Mouse (Mus musculus) neutrophil, adult 5-6 weeks (primary cell): Measurements from ENCODE around the gene Tnf. TPM values are rescaled to one million over a fixed set of nuclear protein-coding genes. Genes with fewer than 3 reads are reported as not detected.
"Not testable (repeated sequence)": the region's sequence is repeated elsewhere in the genome, so short reads cannot be mapped to it uniquely, and the experiment has no call there.

Experiments used
- ATAC-seq: fragments of 151-379, 151-347 bp; 2 replicates; pipeline ENCODE4 v1.8.0; 2017; ENCODE audit warnings: mild to moderate bottlenecking, moderate TSS enrichment; ENCODE audit not compliant: insufficient number of reproducible peaks, poor library complexity, low FRiP score, severe bottlenecking; ENCODE audit errors: extremely low read depth
- total RNA-seq: library from RNA; stranded (forward); fragments of 200-1000 nt; gene quantifications from 2 replicates; pipeline ENCODE4 v1.2.3, GENCODE M21; 2017

The Tnf gene
- total RNA-seq, 1 experiment from 2014 or later, result 16.4 TPM

- peak; percentile 53 for ATAC-seq
Measured at GRCm38 (mm10) chr17:35235614-35236389, 34.0 kb upstream of the Tnf start, which contains the start of gene Nfkbil1. Gene Nfkbil1 (minus strand): TSS chr17:35235792.

- ATAC-seq, result no peak
Measured at GRCm38 (mm10) chr17:35234903-35235302, 33.1 kb upstream of the Tnf start.

GRCm38 (mm10) chr17:35234090-35234489 lies 32.3 kb upstream of the Tnf start:
- ATAC-seq, result not testable (repeated sequence)

- no peak for ATAC-seq
Measured at GRCm38 (mm10) chr17:35233114-35233980, 31.5 kb upstream of the Tnf start, which contains the start of gene Atp6v1g2. Gene Atp6v1g2 (plus strand): TSS chr17:35233660.

GRCm38 (mm10) chr17:35232659-35233058 lies 30.9 kb upstream of the Tnf start:
- ATAC-seq, result no peak

GRCm38 (mm10) chr17:35232043-35232442 lies 30.2 kb upstream of the Tnf start:
- ATAC-seq, result peak; percentile 35; the same call in 1 of the 2 replicates

GRCm38 (mm10) chr17:35231022-35231421 lies 29.2 kb upstream of the Tnf start:
- ATAC-seq, result peak; percentile 47

- no peak for ATAC-seq
Measured at GRCm38 (mm10) chr17:35226561-35227046, 24.8 kb upstream of the Tnf start.

- no peak for ATAC-seq
Measured at GRCm38 (mm10) chr17:35225456-35225855, 23.6 kb upstream of the Tnf start.

- no peak for ATAC-seq
Measured at GRCm38 (mm10) chr17:35224641-35225040, 22.8 kb upstream of the Tnf start.

- no peak for ATAC-seq
Measured at GRCm38 (mm10) chr17:35222299-35222698, 20.5 kb upstream of the Tnf start.

GRCm38 (mm10) chr17:35220156-35220952 lies 18.5 kb upstream of the Tnf start, which contains the start of gene Gm16181:
Gene Gm16181 (plus strand): TSS chr17:35220834.
- no peak for ATAC-seq

- peak; percentile 37; the same call in 1 of the 2 replicates for ATAC-seq
Measured at GRCm38 (mm10) chr17:35219601-35220041, 17.8 kb upstream of the Tnf start.

- peak; percentile 68 for ATAC-seq
Measured at GRCm38 (mm10) chr17:35218516-35219193, 16.8 kb upstream of the Tnf start.

- ATAC-seq, result no peak
Measured at GRCm38 (mm10) chr17:35213071-35213470, 11.3 kb upstream of the Tnf start.

GRCm38 (mm10) chr17:35210593-35210992 lies 8.8 kb upstream of the Tnf start:
- ATAC-seq, result no peak

- ATAC-seq, result peak; percentile 81
Measured at GRCm38 (mm10) chr17:35209785-35210535, 8.2 kb upstream of the Tnf start.
